Mouse (Mus musculus) midbrain, embryonic 13.5 days (tissue): ENCODE measurements at regions not wholly inside any gene's neighbourhood (a gene's known extent, or its start where the extent isn't known, plus 50 kb on each side); places are given as distances from the start of the nearest gene placed in this dataset.
A peak's percentile ranks its signal among the peaks of the same experiment; 100 is the strongest.

Experiments
- ATAC-seq: fragments of 200-750 bp; cut with Nextera tagmentation; 2 replicates; pipeline ENCODE4 v1.8.0; 2017; ENCODE audit warnings: mild to moderate bottlenecking, moderate TSS enrichment, moderate library complexity
- H3K27ac ChIP-seq: fragments of 300-500 bp; sonication (generic); 2 replicates; pipeline ENCODE4 v1.5.1; 2015; ENCODE audit warnings: inconsistent platforms, mild to moderate bottlenecking, moderate library complexity
- H3K27me3 ChIP-seq: fragments of 300-500 bp; sonication (generic); 2 replicates; pipeline ENCODE4 v1.6.1; 2015; ENCODE audit warnings: mild to moderate bottlenecking, inconsistent platforms
- H3K36me3 ChIP-seq: fragments of 300-500 bp; sonication (generic); 2 replicates; pipeline ENCODE4 v1.6.1; 2015; ENCODE audit warnings: mild to moderate bottlenecking, inconsistent platforms
- H3K4me1 ChIP-seq: fragments of 300-500 bp; sonication (generic); replicated peaks from 2 replicates; pipeline ENCODE4 v1.6.1; 2015; ENCODE audit warnings: inconsistent platforms
- H3K4me2 ChIP-seq: fragments of 300-500 bp; sonication (generic); replicated peaks from 2 replicates; pipeline ENCODE4 v1.6.1; 2015; ENCODE audit warnings: moderate library complexity, mild to moderate bottlenecking, inconsistent platforms
- H3K4me3 ChIP-seq: fragments of 300-500 bp; sonication (generic); replicated peaks from 2 replicates; pipeline ENCODE4 v1.5.1; 2015; ENCODE audit warnings: mild to moderate bottlenecking, inconsistent platforms
- H3K9ac ChIP-seq: fragments of 300-500 bp; sonication (generic); replicated peaks from 2 replicates; pipeline ENCODE4 v1.6.1; 2015; ENCODE audit warnings: mild to moderate bottlenecking, inconsistent platforms
- H3K9me3 ChIP-seq: fragments of 300-500 bp; sonication (generic); 2 replicates; pipeline ENCODE4 v1.6.1; 2016; ENCODE audit warnings: mild to moderate bottlenecking, inconsistent platforms
- WGBS: fragments of 180-500 bp; shearing (Covaris S2); methylation state at CpG from one replicate; pipeline ENCODE4 v1.1.7; 2015; 5-methylcytosine and 5-hydroxymethylcytosine counted together

- WGBS, result 40% methylated on average over 4 of the region's 4 CpGs
Measured at GRCm38 (mm10) chr6:118307481-118307880, 110.0 kb upstream of the Ret start.

DNA sequence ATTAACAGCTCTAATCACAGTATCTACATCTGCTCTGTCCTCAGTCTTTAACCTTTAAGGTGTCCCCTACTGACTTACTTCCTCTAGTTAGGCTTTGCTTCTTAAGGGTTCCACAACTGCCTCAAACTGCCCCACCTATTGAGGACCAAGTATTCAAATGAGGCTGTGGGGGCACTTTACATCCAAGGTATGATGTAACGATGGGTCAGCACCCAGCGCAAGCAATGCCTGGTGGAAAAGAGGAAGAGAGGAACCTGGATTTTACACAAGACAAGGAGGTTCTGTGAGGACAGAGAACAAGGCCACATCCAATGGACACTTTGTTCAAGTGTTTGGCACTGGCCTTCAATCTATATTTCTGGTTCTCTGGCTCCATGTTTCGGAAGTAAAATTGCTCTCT lies 107.7 kb upstream of the Ret start:
- H3K9ac ChIP-seq, result no peak overlapping the region
- no peak for ATAC-seq
- H3K4me1 ChIP-seq, result peaks cover 13% of the 10 kb centered on the region

More at GRCm38 (mm10) chr6:118307481-118307880, 110.0 kb upstream of the Ret start:
- Histone ChIP-seq H3K9me3 (no peaks in the 10 kb centered on the region), H3K4me3 (no peak overlapping the region), H3K9ac (no peak overlapping the region), H3K27me3 (no peaks in the 10 kb centered on the region), H3K4me1 (peaks cover 4% of the 10 kb centered on the region; the same call in 1 of the 2 replicates), H3K27ac (no peak overlapping the region), H3K4me2 (no peak overlapping the region), H3K36me3 (no peaks in the 10 kb centered on the region)
- ATAC-seq, result no peak

DNA sequence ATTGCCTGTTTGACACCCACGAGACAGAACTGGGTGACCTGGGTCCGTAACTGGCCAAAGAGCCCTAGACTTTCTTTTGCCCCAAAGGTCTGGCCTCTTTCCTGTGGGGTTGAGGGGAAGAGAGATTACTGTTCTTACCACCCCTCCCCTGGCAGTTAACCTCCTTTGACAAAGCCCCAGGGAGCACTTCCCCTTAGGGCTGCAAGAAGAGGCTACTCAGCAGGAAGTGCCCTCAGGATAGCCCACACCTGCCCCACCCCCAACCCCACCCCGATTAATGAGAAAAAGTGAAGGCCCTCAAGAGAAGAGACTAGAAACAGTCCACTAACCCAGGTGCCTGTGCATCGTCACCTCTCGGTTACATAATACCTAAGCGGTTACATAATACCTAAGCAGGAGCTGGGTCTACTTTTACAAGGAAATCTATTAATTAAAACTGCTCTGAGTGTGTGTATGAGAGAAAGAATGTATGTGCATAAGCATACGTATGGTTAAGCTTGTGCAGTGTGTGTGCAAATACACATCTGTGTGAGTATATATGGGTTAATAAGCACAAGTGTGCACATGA lies 105.3 kb upstream of the Ret start:
- H3K4me2 ChIP-seq, result no peak overlapping the region
- H3K27me3 ChIP-seq, result no peaks in the 10 kb centered on the region
- H3K4me3 ChIP-seq, result no peak overlapping the region
- no peaks in the 10 kb centered on the region for H3K36me3 ChIP-seq
- H3K27ac ChIP-seq, result no peak overlapping the region
- 58% methylated on average over 7 of the region's 7 CpGs for WGBS
- peaks cover 13% of the 10 kb centered on the region for H3K4me1 ChIP-seq
- ATAC-seq, result no peak
- H3K9ac ChIP-seq, result no peak overlapping the region
- no peaks in the 10 kb centered on the region for H3K9me3 ChIP-seq

More for the DNA sequence above, 107.7 kb upstream of the Ret start:
- H3K27ac ChIP-seq, result no peak overlapping the region
- H3K4me3 ChIP-seq, result no peak overlapping the region
- H3K4me2 ChIP-seq, result no peak overlapping the region
- no peaks in the 10 kb centered on the region for H3K27me3 ChIP-seq
- no peaks in the 10 kb centered on the region for H3K36me3 ChIP-seq
- 92% methylated on average over 3 of the region's 3 CpGs for WGBS
- H3K9me3 ChIP-seq, result no peaks in the 10 kb centered on the region

- Histone ChIP-seq H3K36me3 (no peaks in the 10 kb centered on the region), H3K27me3 (no peaks in the 10 kb centered on the region), H3K9ac (no peak overlapping the region), H3K27ac (0 out of 2 replicates have a peak overlapping the region, but pooled peaks have one; percentile 3), H3K4me2 (no peak overlapping the region), H3K9me3 (no peaks in the 10 kb centered on the region), H3K4me3 (no peak overlapping the region), H3K4me1 (peaks cover 13% of the 10 kb centered on the region)
- WGBS, result 35% methylated on average over 11 of the region's 11 CpGs
- peak; percentile 64 for ATAC-seq
Measured at GRCm38 (mm10) chr6:118301880-118302782, 104.6 kb upstream of the Ret start.

GRCm38 (mm10) chr6:118300781-118301180 lies 103.3 kb upstream of the Ret start:
- H3K4me1 ChIP-seq, result peaks cover 13% of the 10 kb centered on the region
- no peak overlapping the region for H3K9ac ChIP-seq
- no peaks in the 10 kb centered on the region for H3K9me3 ChIP-seq
- no peak overlapping the region for H3K4me2 ChIP-seq
- H3K27me3 ChIP-seq, result no peaks in the 10 kb centered on the region
- no peak overlapping the region for H3K27ac ChIP-seq
- no peaks in the 10 kb centered on the region for H3K36me3 ChIP-seq
- H3K4me3 ChIP-seq, result no peak overlapping the region
- ATAC-seq, result no peak
- 87% methylated on average over 6 of the region's 6 CpGs for WGBS

DNA sequence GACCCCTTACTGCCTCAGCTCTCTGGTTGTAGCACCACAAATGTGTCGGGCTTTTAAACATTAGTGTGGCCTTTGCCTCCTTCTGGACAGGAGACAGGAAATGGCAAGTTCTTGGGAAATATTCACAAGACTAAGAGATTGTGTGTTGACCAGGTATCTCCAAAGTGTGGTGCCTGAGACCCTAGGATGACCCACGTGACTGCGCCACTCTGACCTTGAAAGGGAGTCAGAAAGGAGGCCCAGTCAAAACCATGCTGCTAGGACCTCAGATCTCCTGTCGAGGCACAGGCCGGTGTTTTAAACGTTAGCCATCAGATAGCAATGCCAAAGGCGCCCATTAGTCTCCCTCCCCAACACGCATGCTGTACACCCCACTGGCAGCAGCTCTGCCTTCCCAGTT lies 100.1 kb upstream of the Ret start:
- ATAC-seq, result no peak
- WGBS, result 90% methylated on average over 8 of the region's 8 CpGs
- H3K36me3 ChIP-seq, result no peaks in the 10 kb centered on the region
- no peak overlapping the region for H3K4me2 ChIP-seq
- no peak overlapping the region for H3K9ac ChIP-seq
- H3K27me3 ChIP-seq, result no peaks in the 10 kb centered on the region
- H3K4me3 ChIP-seq, result no peak overlapping the region
- peaks cover 10% of the 10 kb centered on the region for H3K4me1 ChIP-seq
- H3K27ac ChIP-seq, result no peak overlapping the region
- no peaks in the 10 kb centered on the region for H3K9me3 ChIP-seq

- WGBS, result 88% methylated on average over 2 of the region's 2 CpGs
- no peak for ATAC-seq
- Histone ChIP-seq H3K27ac (no peak overlapping the region), H3K4me1 (no peaks in the 10 kb centered on the region), H3K9me3 (no peaks in the 10 kb centered on the region), H3K27me3 (no peaks in the 10 kb centered on the region), H3K36me3 (no peaks in the 10 kb centered on the region), H3K4me2 (no peak overlapping the region), H3K9ac (no peak overlapping the region), H3K4me3 (no peak overlapping the region)
Measured at GRCm38 (mm10) chr6:118293986-118294385, 96.5 kb upstream of the Ret start.

- H3K4me3 ChIP-seq, result no peak overlapping the region
- no peak overlapping the region for H3K9ac ChIP-seq
- WGBS, result 71% methylated on average over 2 of the region's 2 CpGs
- no peaks in the 10 kb centered on the region for H3K36me3 ChIP-seq
- no peaks in the 10 kb centered on the region for H3K9me3 ChIP-seq
- no peak for ATAC-seq
- no peak overlapping the region for H3K4me2 ChIP-seq
- no peaks in the 10 kb centered on the region for H3K27me3 ChIP-seq
- no peak overlapping the region for H3K27ac ChIP-seq
- no peaks in the 10 kb centered on the region for H3K4me1 ChIP-seq
Measured at GRCm38 (mm10) chr6:118292928-118293327, 95.4 kb upstream of the Ret start.

- no peak overlapping the region for H3K4me3 ChIP-seq
- no peak overlapping the region for H3K4me2 ChIP-seq
- no peak for ATAC-seq
- H3K4me1 ChIP-seq, result no peaks in the 10 kb centered on the region
- 74% methylated on average over 2 of the region's 2 CpGs for WGBS
- H3K27me3 ChIP-seq, result no peaks in the 10 kb centered on the region
- H3K36me3 ChIP-seq, result no peaks in the 10 kb centered on the region
- no peak overlapping the region for H3K9ac ChIP-seq
- no peaks in the 10 kb centered on the region for H3K9me3 ChIP-seq
- H3K27ac ChIP-seq, result no peak overlapping the region
Measured at GRCm38 (mm10) chr6:118292272-118292671, 94.8 kb upstream of the Ret start.

GRCm38 (mm10) chr6:118291426-118291825 lies 93.9 kb upstream of the Ret start:
- Histone ChIP-seq H3K27me3 (no peaks in the 10 kb centered on the region), H3K27ac (no peak overlapping the region), H3K4me3 (no peak overlapping the region), H3K9ac (no peak overlapping the region), H3K4me2 (no peak overlapping the region), H3K9me3 (no peaks in the 10 kb centered on the region), H3K4me1 (no peaks in the 10 kb centered on the region), H3K36me3 (no peaks in the 10 kb centered on the region)
- no peak for ATAC-seq
- 72% methylated on average over 2 of the region's 2 CpGs for WGBS

GRCm38 (mm10) chr6:118285246-118285645 lies 87.7 kb upstream of the Ret start:
- Histone ChIP-seq H3K4me2 (no peak overlapping the region), H3K27me3 (no peaks in the 10 kb centered on the region), H3K36me3 (no peaks in the 10 kb centered on the region), H3K4me3 (no peak overlapping the region), H3K9me3 (no peaks in the 10 kb centered on the region), H3K4me1 (no peaks in the 10 kb centered on the region), H3K27ac (no peak overlapping the region), H3K9ac (no peak overlapping the region)
- WGBS, result 82% methylated on average over 7 of the region's 7 CpGs
- no peak for ATAC-seq

- H3K27ac ChIP-seq, result no peak overlapping the region
- no peaks in the 10 kb centered on the region for H3K4me1 ChIP-seq
- WGBS, result 88% methylated on average over 13 of the region's 13 CpGs
- H3K9ac ChIP-seq, result no peak overlapping the region
- H3K4me3 ChIP-seq, result no peak overlapping the region
- H3K9me3 ChIP-seq, result no peaks in the 10 kb centered on the region
- no peak overlapping the region for H3K4me2 ChIP-seq
- ATAC-seq, result no peak
- no peaks in the 10 kb centered on the region for H3K36me3 ChIP-seq
- H3K27me3 ChIP-seq, result no peaks in the 10 kb centered on the region
Measured at GRCm38 (mm10) chr6:118283949-118284568, 86.5 kb upstream of the Ret start.
